Mouse (Mus musculus): ENCODE data around the gene Lhpp. TPM values are rescaled to one million over a fixed set of nuclear protein-coding genes. Genes with fewer than 3 reads are reported as not detected.

The Lhpp gene
- polyA plus RNA-seq, 1 experiment = 36.1 TPM

DNA sequence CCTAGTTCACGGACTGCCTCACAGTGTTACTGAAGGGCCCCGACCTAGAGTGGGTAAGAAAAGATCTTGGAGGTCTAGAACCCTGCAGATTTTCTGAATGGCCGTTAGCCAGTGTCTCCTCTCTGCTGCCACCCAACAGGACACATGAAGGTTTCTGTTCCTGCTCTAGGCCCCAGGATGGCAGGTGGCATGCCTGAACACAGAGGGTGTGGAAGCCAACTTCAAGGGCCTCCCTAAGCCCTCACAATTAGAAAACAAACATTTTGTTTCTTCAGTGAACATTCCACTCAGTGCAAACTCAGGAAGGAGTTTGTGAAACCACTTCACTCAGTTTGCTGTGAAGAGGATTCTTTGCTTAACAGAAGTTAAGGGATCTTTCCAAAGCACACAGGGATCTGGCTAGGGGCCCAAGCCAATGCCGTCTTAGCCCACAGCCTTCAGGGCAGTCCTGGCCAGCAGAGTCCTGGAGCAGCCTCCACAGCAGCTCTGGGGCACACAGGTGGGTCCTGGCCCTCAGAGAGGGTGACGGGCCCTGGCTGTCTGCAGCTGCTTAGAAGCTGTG, 114.1 kb downstream of the Lhpp start:
- Histone ChIP-seq H3K36me3 (ENCODE audit: control insufficient read depth, insufficient read depth, low read length) (peaks cover 9% of the 10 kb centered on the region; the same call in 1 of the 2 replicates), H3K4me3 (ENCODE audit: low read depth, low read length) (no peak overlapping the region), H3K27ac (ENCODE audit: insufficient read depth, low read depth, low read length) (peak overlapping the region; percentile 41), H3K27me3 (ENCODE audit: control insufficient read depth, insufficient read depth, low read length) (no peaks in the 10 kb centered on the region), H3K4me1 (ENCODE audit: control insufficient read depth, insufficient read depth, insufficient read length, low read length) (peaks cover 10% of the 10 kb centered on the region)
- TF ChIP-seq POLR2A (IDR thresholded peaks at IDR 0.05; ENCODE audit: low read depth, low read length) = no peak
- no peak for TF ChIP-seq CTCF (IDR thresholded peaks at IDR 0.05; ENCODE audit: extremely low read depth, insufficient read length, insufficient replicate concordance, low read depth, low read length)
- WGBS = 76% methylated on average over 5 of the region's 5 CpGs

- TF ChIP-seq CTCF (IDR thresholded peaks at IDR 0.05; ENCODE audit: extremely low read depth, insufficient read length, insufficient replicate concordance, low read depth, low read length) (no peak), POLR2A (IDR thresholded peaks at IDR 0.05; ENCODE audit: low read depth, low read length) (no peak)
- WGBS = 76% methylated on average over 13 of the region's 13 CpGs
- peaks cover 21% of the 10 kb centered on the region for H3K4me1 ChIP-seq (ENCODE audit: control insufficient read depth, insufficient read depth, insufficient read length, low read length)
- peaks cover 10% of the 10 kb centered on the region; the same call in 1 of the 2 replicates for H3K36me3 ChIP-seq (ENCODE audit: control insufficient read depth, insufficient read depth, low read length)
- H3K27me3 ChIP-seq (ENCODE audit: control insufficient read depth, insufficient read depth, low read length) = no peaks in the 10 kb centered on the region
- H3K27ac ChIP-seq (ENCODE audit: insufficient read depth, low read depth, low read length) = no peak overlapping the region
- H3K4me3 ChIP-seq (ENCODE audit: low read depth, low read length) = no peak overlapping the region
Observed at GRCm38 (mm10) chr7:132726106-132726861, 115.8 kb downstream of the Lhpp start.

DNA sequence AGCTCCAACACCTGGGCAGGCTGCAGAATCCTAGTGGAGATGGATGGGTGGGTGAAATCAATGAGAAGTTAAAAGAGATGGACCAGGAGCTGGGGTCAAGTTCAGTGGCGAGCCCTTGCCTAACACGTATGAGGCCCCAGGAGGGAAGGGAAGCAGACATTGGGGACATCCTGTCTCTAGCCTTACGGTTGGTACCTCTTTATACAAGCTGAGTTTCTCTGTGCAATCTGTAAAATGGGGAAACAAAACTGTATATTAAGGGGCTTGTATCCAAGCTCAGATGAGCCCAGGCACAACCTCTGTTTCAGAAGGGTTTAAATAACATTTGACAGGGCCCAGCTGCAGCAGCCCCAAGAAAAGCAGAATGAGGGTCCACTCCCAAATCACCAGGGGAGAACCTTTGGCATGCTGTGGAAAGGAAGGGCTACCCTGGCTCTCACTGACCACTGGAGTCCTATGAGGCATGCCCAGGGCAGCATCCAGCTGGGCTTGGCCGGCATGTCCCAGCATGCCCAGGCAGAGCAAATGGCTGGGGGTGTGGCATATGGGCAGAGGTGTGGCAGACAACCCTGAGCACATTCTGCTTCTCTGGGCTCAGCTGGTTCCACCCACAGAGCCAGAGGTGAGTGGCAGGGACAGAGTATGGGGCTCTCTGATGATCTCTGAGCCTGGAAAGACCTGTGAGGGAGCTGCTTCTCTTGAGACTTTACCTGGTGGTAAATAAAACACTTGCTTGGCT, 118.8 kb downstream of the Lhpp start:
- 73% methylated on average over 4 of the region's 4 CpGs for WGBS
- Histone ChIP-seq H3K4me1 (ENCODE audit: control insufficient read depth, insufficient read depth, insufficient read length, low read length) (peaks cover 25% of the 10 kb centered on the region), H3K36me3 (ENCODE audit: control insufficient read depth, insufficient read depth, low read length) (0 out of 2 replicates have a peak, but pooled peaks cover 5% of the 10 kb centered on the region), H3K27ac (ENCODE audit: insufficient read depth, low read depth, low read length) (peak overlapping the region; percentile 17; the same call in 1 of the 2 replicates), H3K4me3 (ENCODE audit: low read depth, low read length) (no peak overlapping the region), H3K27me3 (ENCODE audit: control insufficient read depth, insufficient read depth, low read length) (no peaks in the 10 kb centered on the region)
- TF ChIP-seq CTCF (IDR thresholded peaks at IDR 0.05; ENCODE audit: extremely low read depth, insufficient read length, insufficient replicate concordance, low read depth, low read length) = no peak
- TF ChIP-seq POLR2A (IDR thresholded peaks at IDR 0.05; ENCODE audit: low read depth, low read length) = no peak

- Histone ChIP-seq H3K27me3 (ENCODE audit: control insufficient read depth, insufficient read depth, low read length) (no peaks in the 10 kb centered on the region), H3K27ac (ENCODE audit: insufficient read depth, low read depth, low read length) (no peak overlapping the region), H3K4me1 (ENCODE audit: control insufficient read depth, insufficient read depth, insufficient read length, low read length) (peaks cover 35% of the 10 kb centered on the region), H3K4me3 (ENCODE audit: low read depth, low read length) (no peak overlapping the region), H3K36me3 (ENCODE audit: control insufficient read depth, insufficient read depth, low read length) (0 out of 2 replicates have a peak, but pooled peaks cover 7% of the 10 kb centered on the region)
- no peak for TF ChIP-seq POLR2A (IDR thresholded peaks at IDR 0.05; ENCODE audit: low read depth, low read length)
- TF ChIP-seq CTCF (IDR thresholded peaks at IDR 0.05; ENCODE audit: extremely low read depth, insufficient read length, insufficient replicate concordance, low read depth, low read length) = no peak
- WGBS = 82% methylated on average over 7 of the region's 7 CpGs
Observed at GRCm38 (mm10) chr7:132730510-132730909, 120.1 kb downstream of the Lhpp start.

DNA sequence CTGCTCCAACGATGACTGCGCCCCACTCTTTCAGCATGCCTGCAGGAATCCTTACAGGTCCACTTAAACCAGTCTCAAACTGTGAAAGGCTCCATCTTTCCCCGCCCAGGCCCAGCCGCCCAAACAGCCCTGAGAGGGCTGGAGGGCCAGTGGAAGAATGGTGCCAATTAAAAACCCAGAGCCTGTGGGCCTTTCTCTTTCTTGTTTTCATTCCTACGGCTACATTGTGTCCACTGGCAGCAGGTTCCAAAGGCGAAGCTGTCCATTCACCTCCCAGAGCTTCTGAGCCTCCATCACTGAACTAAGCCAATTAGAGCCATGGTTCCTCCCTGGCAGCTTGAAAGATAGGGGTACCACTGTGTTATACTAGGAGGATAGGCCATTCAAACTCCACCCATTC, 121.1 kb downstream of the Lhpp start:
- Histone ChIP-seq H3K4me1 (ENCODE audit: control insufficient read depth, insufficient read depth, insufficient read length, low read length) (peaks cover 44% of the 10 kb centered on the region), H3K4me3 (ENCODE audit: low read depth, low read length) (no peak overlapping the region), H3K27ac (ENCODE audit: insufficient read depth, low read depth, low read length) (no peak overlapping the region), H3K27me3 (ENCODE audit: control insufficient read depth, insufficient read depth, low read length) (no peaks in the 10 kb centered on the region), H3K36me3 (ENCODE audit: control insufficient read depth, insufficient read depth, low read length) (0 out of 2 replicates have a peak, but pooled peaks cover 7% of the 10 kb centered on the region)
- 89% methylated on average over 6 of the region's 6 CpGs for WGBS
- TF ChIP-seq CTCF (IDR thresholded peaks at IDR 0.05; ENCODE audit: extremely low read depth, insufficient read length, insufficient replicate concordance, low read depth, low read length) (no peak), POLR2A (IDR thresholded peaks at IDR 0.05; ENCODE audit: low read depth, low read length) (no peak)

GRCm38 (mm10) chr7:132732136-132732789, 121.8 kb downstream of the Lhpp start:
- WGBS = 89% methylated on average over 6 of the region's 6 CpGs
- Histone ChIP-seq H3K27me3 (ENCODE audit: control insufficient read depth, insufficient read depth, low read length) (no peaks in the 10 kb centered on the region), H3K27ac (ENCODE audit: insufficient read depth, low read depth, low read length) (no peak overlapping the region), H3K36me3 (ENCODE audit: control insufficient read depth, insufficient read depth, low read length) (0 out of 2 replicates have a peak, but pooled peaks cover 5% of the 10 kb centered on the region), H3K4me3 (ENCODE audit: low read depth, low read length) (no peak overlapping the region), H3K4me1 (ENCODE audit: control insufficient read depth, insufficient read depth, insufficient read length, low read length) (peaks cover 47% of the 10 kb centered on the region)
- TF ChIP-seq CTCF (IDR thresholded peaks at IDR 0.05; ENCODE audit: extremely low read depth, insufficient read length, insufficient replicate concordance, low read depth, low read length) (no peak), POLR2A (IDR thresholded peaks at IDR 0.05; ENCODE audit: low read depth, low read length) (no peak)

Measured in small intestine, adult 2 months (tissue).